In the genomic region with DNA sequence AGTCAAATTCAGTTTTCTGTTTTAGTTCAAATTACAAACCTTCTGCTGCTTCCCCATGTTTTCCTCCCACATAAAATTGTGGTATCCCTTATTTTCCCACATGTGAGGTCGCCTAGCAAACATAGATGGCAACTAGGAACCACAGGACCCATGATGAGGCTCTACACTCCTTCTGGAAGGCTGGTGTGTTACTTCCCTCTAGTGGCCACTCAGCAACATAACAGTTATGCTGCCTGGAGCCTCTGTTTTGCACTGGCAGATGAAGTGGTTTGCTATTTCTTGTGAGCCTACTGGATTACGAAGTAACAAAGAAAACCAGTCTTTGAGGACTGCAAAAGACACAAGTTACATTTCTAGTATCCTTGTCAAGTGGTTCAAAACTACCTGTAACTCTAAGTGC, we compare ENCODE assay signal across 13 mouse cellular contexts. TPM values are rescaled to one million over a fixed set of nuclear protein-coding genes. Genes with fewer than 3 reads are reported as not detected.
DNase-seq lines count a peak whose midpoint lies in the region; ATAC-seq and TF ChIP-seq lines count a peak whose summit lies in the region.
"Had no signal": no experiment of that assay in that cellular context is flagged by ENCODE, and none has a peak within 500 bp of the region (broad histone marks: within the 10 kb centered on the region; RNA-seq: fewer than 3 reads in every experiment).

No protein-coding gene starts in this region.

- no peak for DNase-seq in heart, adult 2 months
- DNase-seq in heart, adult 9 months (ENCODE audit: low spot score in 2 of 2): no peak
- peak; percentile 17 for DNase-seq in right cerebral cortex, adult 18-20 months
- no peak for DNase-seq in right cerebral cortex, adult 2 months (ENCODE audit: low spot score in 2 of 2)
- peak; percentile 35 for DNase-seq in embryo, embryonic 10 days (ENCODE audit: low spot score)
- peak; percentile 6 for DNase-seq in testis, postnatal 14 days (ENCODE audit: low spot score)
- DNase-seq in frontal cortex, postnatal 14 days (ENCODE audit: low spot score in 2 of 2): no peak
- DNase-seq: heart, adult 11 months; thymus, postnatal 25 days had no signal

- peak; percentile 60 for TF ChIP-seq CTCF in heart, adult 2 months (IDR thresholded peaks at IDR 0.05)

- no peaks in the 10 kb centered on the region for H3K27me3 ChIP-seq in heart, adult 2 months (ENCODE audit: control insufficient read depth, insufficient read depth, low read length)
- H3K27me3 ChIP-seq in kidney, embryonic 14.5 days (ENCODE audit: control insufficient read depth, insufficient read depth, low read length): no peaks in the 10 kb centered on the region
- H3K27me3 ChIP-seq: liver, embryonic 15.5 days; neural tube, embryonic 12.5 days had no signal

- WGBS in heart, adult 2 months: 26% methylated on average over 2 of the region's 2 CpGs
- 36% methylated on average over 2 of the region's 2 CpGs for WGBS in kidney, embryonic 14.5 days

- no peak for TF ChIP-seq POLR2A in heart, adult 2 months (IDR thresholded peaks at IDR 0.05; ENCODE audit: insufficient read depth, low read depth, low read length)

- H3K4me3 ChIP-seq in heart, adult 2 months: no peak overlapping the region
- no peak overlapping the region for H3K4me3 ChIP-seq in kidney, embryonic 14.5 days (ENCODE audit: low read length)
- H3K4me3 ChIP-seq: liver, embryonic 15.5 days; neural tube, embryonic 12.5 days had no signal

- no peak overlapping the region for H3K4me2 ChIP-seq in kidney, embryonic 14.5 days (replicated peaks; ENCODE audit: low read depth, low read length)
- H3K4me2 ChIP-seq: liver, embryonic 15.5 days; neural tube, embryonic 12.5 days had no signal

- H3K27ac ChIP-seq in heart, adult 2 months: no peak overlapping the region
- no peak overlapping the region for H3K27ac ChIP-seq in kidney, embryonic 14.5 days (ENCODE audit: low read depth, low read length)
- H3K27ac ChIP-seq: liver, embryonic 15.5 days; neural tube, embryonic 12.5 days had no signal

- H3K4me1 ChIP-seq in heart, adult 2 months (ENCODE audit: control insufficient read depth, insufficient read depth, low read length): no peaks in the 10 kb centered on the region
- H3K4me1 ChIP-seq in kidney, embryonic 14.5 days (ENCODE audit: control insufficient read depth, insufficient read depth, low read length): no peaks in the 10 kb centered on the region
- H3K4me1 ChIP-seq: liver, embryonic 15.5 days; neural tube, embryonic 12.5 days had no signal

- H3K79me2 ChIP-seq in heart, adult 2 months (replicated peaks; ENCODE audit: control insufficient read depth, insufficient read depth, low read length): no peaks in the 10 kb centered on the region

- TF ChIP-seq EP300 in heart, adult 2 months (IDR thresholded peaks at IDR 0.05; ENCODE audit: insufficient read depth, low read depth, low read length): no peak

- no peak for ATAC-seq in kidney, embryonic 14.5 days (ENCODE audit: low FRiP score, low TSS enrichment)

- H3K36me3 ChIP-seq in heart, adult 2 months (ENCODE audit: control insufficient read depth, insufficient read depth, low read length): no peaks in the 10 kb centered on the region
- H3K36me3 ChIP-seq in kidney, embryonic 14.5 days (ENCODE audit: control insufficient read depth, insufficient read depth, low read length): no peaks in the 10 kb centered on the region
- H3K36me3 ChIP-seq: liver, embryonic 15.5 days; neural tube, embryonic 12.5 days had no signal

- H3K9ac ChIP-seq in heart, adult 2 months (ENCODE audit: low read depth, low read length): no peak overlapping the region
- no peak overlapping the region for H3K9ac ChIP-seq in kidney, embryonic 14.5 days (ENCODE audit: low read depth, low read length)
- H3K9ac ChIP-seq: liver, embryonic 15.5 days; neural tube, embryonic 12.5 days had no signal

- intact Hi-C loops in heart, adult 2 months (cut with DNase I): no loop called here

- H3K9me3 ChIP-seq in kidney, embryonic 14.5 days (ENCODE audit: control insufficient read depth, low read length): no peaks in the 10 kb centered on the region
- H3K9me3 ChIP-seq: liver, embryonic 15.5 days; neural tube, embryonic 12.5 days had no signal

RNA-seq across cellular contexts. Expression of gene Obox8, which starts 16.1 kb away (rescaled TPM):
- total RNA-seq in heart, adult 2 months (2021): not detected
- not detected in 2 replicates for polyA plus RNA-seq in heart, adult 2 months (2012; rRNA removed)
- not detected in 2 replicates for polyA plus RNA-seq in kidney, embryonic 14.5 days (2014; fragmentation: Nextera tagmentation; extraction: Ambion mirVana)
- polyA plus RNA-seq: large intestine, adult 2 months; liver, embryonic 15.5 days; neural tube, embryonic 12.5 days had no signal

Comparison
In these comparisons a context has a peak if more than half of its experiments do, and no peak if none do; other contexts are left out.
1. DNase-seq: peak in right cerebral cortex, adult 18-20 months (single experiment), embryo, embryonic 10 days (single experiment) and testis, postnatal 14 days (single experiment); none in heart, adult 2 months (0 of 2), heart, adult 9 months (0 of 2), right cerebral cortex, adult 2 months (0 of 2) and frontal cortex, postnatal 14 days (0 of 2).